Mouse (Mus musculus) bone marrow, adult 2 months (tissue): ENCODE results near the gene Lpcat3. TPM values are rescaled to one million over a fixed set of nuclear protein-coding genes. Genes with fewer than 3 reads are reported as not detected.

Source experiments
- H3K27ac ChIP-seq: fragments of 200-500 bp; 2 replicates; pipeline ENCODE4 v1.5.1; 2012; ENCODE audit warnings: low read depth, mild to moderate bottlenecking, control low read depth, inconsistent platforms, low read length; ENCODE audit not compliant: control insufficient read depth, poor library complexity, insufficient read depth
- H3K4me1 ChIP-seq: fragments of 200-500 bp; 2 replicates; pipeline ENCODE4 v1.6.1; 2011; ENCODE audit warnings: low read length; ENCODE audit not compliant: control insufficient read depth, insufficient read depth
- H3K4me3 ChIP-seq: fragments of 200-500 bp; replicated peaks from 2 replicates; pipeline ENCODE3; 2011; ENCODE audit warnings: mild to moderate bottlenecking, low read depth, low read length, control low read depth; ENCODE audit not compliant: control insufficient read depth
- CTCF ChIP-seq: fragments of 200-500 bp; IDR thresholded peaks from 2 replicates; pipeline ENCODE4 v1.5.1; 2011; ENCODE audit warnings: low read length, control low read depth; ENCODE audit not compliant: control insufficient read depth, insufficient read depth
- POLR2A ChIP-seq: fragments of 200-500 bp; IDR thresholded peaks from 2 replicates; pipeline ENCODE4 v1.6.1; 2011; ENCODE audit warnings: low read depth, mild to moderate bottlenecking, control low read depth, low read length, borderline replicate concordance; ENCODE audit not compliant: control insufficient read depth
- WGBS: fragments of 180-500 bp; shearing (Covaris S2); methylation state at CpG from one replicate; pipeline ENCODE4 v1.1.7; 2018; 5-methylcytosine and 5-hydroxymethylcytosine counted together
- polyA plus RNA-seq: library from polyadenylated mRNA; stranded (reverse); fragments of >200 nt; gene quantifications from 2 replicates; pipeline ENCODE4 v1.2.4, GENCODE M21; 2011; ENCODE audit warnings: low replicate concordance; ENCODE audit not compliant: missing spikeins, insufficient read depth, insufficient read length

Gene Lpcat3
- polyA plus RNA-seq, 1 experiment: 77.5 TPM

DNA sequence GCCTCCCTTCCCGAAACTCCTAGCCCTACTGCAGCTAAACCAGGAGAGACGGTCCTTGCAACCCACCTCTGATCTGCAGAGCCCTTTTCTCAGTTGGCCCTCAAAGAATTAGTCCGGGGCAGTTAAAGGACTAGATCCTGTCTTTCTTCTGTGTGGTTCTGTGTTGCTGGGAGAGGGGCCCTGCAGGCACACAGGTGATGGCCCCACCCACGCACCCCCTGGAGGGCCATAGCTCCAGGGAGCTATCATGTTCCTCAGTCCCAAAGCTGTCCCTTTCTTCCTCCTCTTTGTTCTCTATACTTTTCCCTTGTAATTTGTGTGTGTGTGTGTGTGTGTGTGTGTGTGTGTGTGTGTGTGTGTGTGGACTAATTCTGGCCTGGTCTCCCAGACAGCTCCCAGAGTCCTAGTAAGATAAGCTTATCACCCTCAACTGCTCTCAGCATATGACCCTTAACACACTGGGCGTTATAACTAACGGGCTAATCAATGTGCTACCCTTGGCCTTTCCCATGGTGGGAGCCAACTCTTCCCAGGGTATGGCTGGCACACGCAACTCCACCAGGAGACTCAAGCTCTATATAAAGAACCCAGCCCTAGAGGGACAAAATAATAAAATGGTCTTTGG lies 56.6 kb downstream of the Lpcat3 start:
- whole genome bisulfite sequencing: 73% methylated on average over 7 of the region's 7 CpGs
- Histone ChIP-seq H3K4me3 (no peak overlapping the region), H3K4me1 (peaks cover 17% of the 10 kb centered on the region), H3K27ac (peak overlapping the region; percentile 6; the same call in 1 of the 2 replicates)
- TF ChIP-seq CTCF (no peak), POLR2A (no peak)

DNA sequence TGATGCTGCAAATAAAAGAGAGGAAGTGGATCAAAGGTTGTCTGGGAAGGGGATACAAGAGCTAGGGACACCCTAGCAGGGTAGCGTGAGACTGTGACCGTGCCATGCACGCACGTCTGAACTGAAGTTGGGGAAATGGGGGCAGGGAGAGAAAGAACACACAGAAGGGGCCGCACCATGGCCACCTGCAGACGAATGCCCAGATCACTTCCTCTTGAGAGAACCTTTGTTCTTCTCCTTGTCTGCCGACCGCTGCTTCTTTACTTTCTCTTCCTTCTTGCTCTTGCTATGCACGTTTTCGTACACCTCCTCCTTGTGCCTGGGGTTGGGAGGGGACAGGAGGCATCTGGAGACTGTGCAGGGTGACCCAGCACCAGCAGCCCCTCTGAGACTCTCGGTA lies 58.1 kb downstream of the Lpcat3 start:
- peaks cover 24% of the 10 kb centered on the region for H3K4me1 ChIP-seq
- 33% methylated on average over 11 of the region's 11 CpGs for WGBS

DNA sequence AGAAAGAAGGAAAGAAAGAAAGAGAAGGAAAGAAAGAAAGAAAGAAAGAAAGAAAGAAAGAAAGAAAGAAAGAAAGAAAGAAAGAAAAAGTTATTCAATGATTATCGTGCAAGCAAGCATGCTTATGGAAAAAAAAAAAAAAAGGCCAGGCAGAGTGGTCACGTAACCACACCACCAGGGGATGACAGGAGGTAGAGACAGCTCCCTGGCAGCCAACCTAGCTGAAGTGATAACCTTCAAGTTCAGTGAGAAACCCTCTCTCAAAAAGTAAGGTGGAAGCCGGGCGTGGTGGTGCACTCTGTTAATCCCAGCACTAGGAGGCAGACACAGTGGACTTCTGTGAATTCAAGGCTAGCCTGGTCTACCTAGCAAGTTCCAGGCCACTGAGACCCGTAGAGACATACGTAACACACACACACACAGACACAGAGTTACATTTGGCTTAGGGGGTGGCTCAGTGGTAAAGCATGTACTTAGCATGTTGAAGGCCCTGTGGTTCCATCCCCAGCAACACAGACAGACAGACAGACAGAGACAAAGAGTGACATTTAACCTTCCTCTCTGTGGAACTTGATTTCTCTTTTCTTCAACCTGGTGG lies 60.1 kb downstream of the Lpcat3 start:
- TF ChIP-seq POLR2A (no peak), CTCF (no peak)
- 52% methylated on average over 6 of the region's 6 CpGs for WGBS
- Histone ChIP-seq H3K4me3 (peak overlapping the region; percentile 41), H3K4me1 (peaks cover 24% of the 10 kb centered on the region), H3K27ac (peak overlapping the region; percentile 80)

More for the DNA sequence above, 58.1 kb downstream of the Lpcat3 start:
- TF ChIP-seq POLR2A: no peak
- no peak for TF ChIP-seq CTCF
- H3K27ac ChIP-seq: peak overlapping the region; percentile 65
- no peak overlapping the region for H3K4me3 ChIP-seq

DNA sequence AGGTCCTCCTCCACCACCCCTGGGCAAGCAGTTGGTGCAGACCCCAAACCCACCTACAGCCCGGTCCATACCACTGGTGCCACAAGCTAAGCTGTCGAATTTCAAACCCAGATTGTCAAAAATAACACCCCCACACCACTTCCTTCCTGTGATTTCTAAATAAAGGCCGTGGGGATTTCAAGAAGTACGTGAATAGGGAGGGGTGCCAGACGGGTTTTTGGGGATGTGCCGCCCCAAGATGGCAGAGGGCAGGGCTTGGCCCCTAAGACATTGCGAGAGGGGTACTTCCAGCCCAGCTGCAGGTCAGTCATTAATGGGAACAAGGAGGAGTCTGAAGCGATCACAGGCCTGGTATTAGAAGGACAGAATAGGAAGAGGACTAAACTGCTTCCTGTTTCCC lies 60.7 kb downstream of the Lpcat3 start:
- H3K4me3 ChIP-seq: peak overlapping the region; percentile 41
- H3K27ac ChIP-seq: peak overlapping the region; percentile 80
- peaks cover 24% of the 10 kb centered on the region for H3K4me1 ChIP-seq
- WGBS: 15% methylated on average over 8 of the region's 8 CpGs
- TF ChIP-seq CTCF: no peak
- TF ChIP-seq POLR2A: no peak

DNA sequence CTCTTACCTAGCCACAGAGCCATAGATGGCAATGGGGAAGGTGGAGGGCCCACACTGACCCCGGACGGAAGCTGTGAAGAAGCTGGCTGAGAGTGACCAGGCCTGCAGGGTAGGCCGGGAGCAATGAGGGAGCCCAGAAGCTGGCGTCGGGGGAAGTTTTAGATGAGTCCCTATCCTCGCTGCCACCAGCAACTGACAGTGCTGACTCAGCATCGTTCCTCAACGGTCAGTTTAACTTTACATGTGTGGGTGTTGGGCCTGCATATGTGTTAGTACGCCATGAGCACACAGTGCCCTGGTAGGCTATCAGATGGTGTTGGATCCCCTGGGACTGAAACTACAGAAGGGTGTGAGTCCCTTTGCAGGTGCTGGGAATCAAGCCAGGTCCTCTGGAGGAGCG lies 61.6 kb downstream of the Lpcat3 start:
- H3K4me1 ChIP-seq: peaks cover 28% of the 10 kb centered on the region
- WGBS: 36% methylated on average over 10 of the region's 10 CpGs
- H3K4me3 ChIP-seq: no peak overlapping the region

DNA sequence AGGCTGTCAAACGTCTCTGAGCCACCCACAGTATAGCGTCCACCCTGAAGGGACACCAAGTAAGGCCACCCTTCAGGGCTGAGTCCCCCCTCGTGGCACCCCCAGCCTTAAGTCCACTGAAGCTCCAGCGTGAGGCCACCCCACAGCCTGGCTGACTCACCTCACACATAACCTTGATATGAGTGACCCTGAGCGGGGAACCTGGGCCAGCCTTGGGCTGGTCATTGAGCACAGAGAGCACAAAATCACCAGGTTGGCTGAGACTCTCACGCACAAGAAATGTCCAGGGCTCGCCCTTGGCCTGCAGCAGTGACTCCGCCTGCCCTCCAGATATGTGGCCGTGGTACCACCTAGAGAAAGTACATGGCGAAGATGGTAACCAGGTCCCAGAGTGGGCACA lies 65.8 kb downstream of the Lpcat3 start:
- WGBS: 90% methylated on average over 10 of the region's 10 CpGs
- TF ChIP-seq POLR2A (no peak), CTCF (no peak)
- H3K4me3 ChIP-seq: no peak overlapping the region
- no peak overlapping the region for H3K27ac ChIP-seq
- H3K4me1 ChIP-seq: peaks cover 18% of the 10 kb centered on the region

More for the DNA sequence above, 61.6 kb downstream of the Lpcat3 start:
- H3K27ac ChIP-seq: peak overlapping the region; percentile 80
- TF ChIP-seq POLR2A (no peak), CTCF (no peak)

DNA sequence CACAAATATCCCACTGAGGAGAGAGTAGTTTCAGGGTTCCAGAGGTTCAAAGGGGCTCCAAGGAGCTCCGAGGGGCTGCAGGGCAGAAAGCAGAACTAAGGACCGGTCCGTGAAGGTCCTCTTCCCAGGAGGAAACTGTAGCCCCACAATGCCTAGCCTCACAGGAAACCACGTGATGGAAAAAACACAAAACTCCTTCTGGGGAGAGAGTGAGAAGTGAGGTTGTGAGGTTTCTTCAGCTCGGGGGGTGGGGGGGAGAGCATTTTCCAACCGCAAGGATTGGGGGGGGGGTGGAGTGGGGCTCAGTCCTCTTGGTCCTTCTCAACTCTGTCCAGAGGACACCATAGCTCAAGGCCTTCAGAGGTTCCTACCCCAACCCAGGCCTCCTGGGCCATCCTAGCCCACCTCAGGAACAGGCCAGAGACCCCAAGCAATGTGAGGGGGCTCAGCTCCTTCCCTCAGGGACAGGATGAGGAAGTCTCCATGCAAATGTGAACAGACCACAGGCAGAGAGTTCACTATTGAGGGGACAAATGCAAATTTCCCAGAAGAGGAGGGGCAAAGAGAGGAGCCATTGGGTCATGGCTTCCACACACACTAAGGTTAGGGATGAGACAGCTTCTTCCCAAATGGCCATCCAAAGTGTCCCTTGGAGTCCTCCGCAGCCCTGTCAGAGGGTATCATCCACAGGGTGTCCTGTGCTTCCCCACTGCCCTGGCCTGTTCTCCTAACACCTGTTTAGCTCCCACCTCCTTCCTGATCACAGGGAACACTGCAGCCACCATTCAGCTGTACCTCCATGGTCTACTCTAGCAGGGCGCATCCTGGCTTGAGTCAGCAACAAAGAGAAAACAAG lies 67.3 kb downstream of the Lpcat3 start:
- Histone ChIP-seq H3K27ac (peak overlapping the region; percentile 95), H3K4me3 (peak overlapping the region; percentile 70)
- 15% methylated on average over 8 of the region's 8 CpGs for WGBS

DNA sequence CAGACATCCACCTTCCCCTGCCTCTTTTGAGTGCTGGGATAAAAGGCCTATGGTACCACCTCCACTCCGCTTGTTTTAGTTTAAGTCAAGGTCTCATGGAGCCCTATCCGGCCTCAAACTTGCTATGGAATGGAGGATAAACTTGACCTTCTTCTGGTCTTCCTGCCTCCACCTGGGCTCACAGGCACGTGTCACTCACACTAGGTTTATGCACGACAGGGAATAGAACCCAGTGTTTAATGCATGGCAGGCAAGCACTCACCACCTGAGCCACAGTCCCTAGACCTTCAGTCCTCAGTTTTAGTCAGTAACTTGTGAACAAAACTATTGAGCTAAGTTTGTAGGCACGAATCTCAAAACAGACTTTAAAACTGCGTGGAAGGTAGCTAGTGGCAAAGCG lies 68.2 kb downstream of the Lpcat3 start:
- WGBS: 65% methylated on average over 7 of the region's 7 CpGs
- H3K4me3 ChIP-seq: peak overlapping the region; percentile 87

More for the DNA sequence above, 67.3 kb downstream of the Lpcat3 start:
- H3K4me1 ChIP-seq: peaks cover 12% of the 10 kb centered on the region
- TF ChIP-seq POLR2A (no peak), CTCF (no peak)

More for the DNA sequence above, 68.2 kb downstream of the Lpcat3 start:
- TF ChIP-seq CTCF (no peak), POLR2A (no peak)
- H3K4me1 ChIP-seq: peaks cover 10% of the 10 kb centered on the region
- H3K27ac ChIP-seq: peak overlapping the region; percentile 92; the same call in 1 of the 2 replicates
